Mouse (Mus musculus) megakaryocyte, embryonic 14.5 days (primary cell): ENCODE measurements around the gene Crisp4. TPM values are rescaled to one million over a fixed set of nuclear protein-coding genes. Genes with fewer than 3 reads are reported as not detected.

Source experiments
- H3K27me3 ChIP-seq: replicated peaks from 2 replicates; pipeline ENCODE3; 2012; ENCODE audit warnings: inconsistent platforms
- H3K36me3 ChIP-seq: replicated peaks from 2 replicates; pipeline ENCODE3; 2012; ENCODE audit warnings: low read length, inconsistent platforms, mixed read lengths
- H3K4me1 ChIP-seq: 2 replicates; pipeline ENCODE4 v1.6.1; 2012; ENCODE audit warnings: inconsistent platforms
- H3K4me3 ChIP-seq: replicated peaks from 2 replicates; pipeline ENCODE3; 2012; ENCODE audit warnings: moderate library complexity, mild to moderate bottlenecking, inconsistent platforms
- H3K9me3 ChIP-seq: 2 replicates; pipeline ENCODE4 v1.6.1; 2012; ENCODE audit warnings: inconsistent platforms
- FLI1 ChIP-seq: IDR thresholded peaks from 2 replicates; pipeline ENCODE4 v1.6.1; 2012; ENCODE audit warnings: low read length, inconsistent platforms, mixed read lengths
- GATA1 ChIP-seq: IDR thresholded peaks from 3 replicates; pipeline ENCODE4 v1.6.1; 2012; ENCODE audit warnings: mixed read lengths, low read length, inconsistent platforms, borderline replicate concordance
- polyA plus RNA-seq: library from polyadenylated mRNA; stranded (reverse); fragments of >175 nt; gene quantifications from 2 replicates; pipeline ENCODE4 v1.2.3, GENCODE M21; 2012; ENCODE audit warnings: low replicate concordance; ENCODE audit not compliant: insufficient read depth

Crisp4 gene
- polyA plus RNA-seq, 1 experiment = not detected

DNA sequence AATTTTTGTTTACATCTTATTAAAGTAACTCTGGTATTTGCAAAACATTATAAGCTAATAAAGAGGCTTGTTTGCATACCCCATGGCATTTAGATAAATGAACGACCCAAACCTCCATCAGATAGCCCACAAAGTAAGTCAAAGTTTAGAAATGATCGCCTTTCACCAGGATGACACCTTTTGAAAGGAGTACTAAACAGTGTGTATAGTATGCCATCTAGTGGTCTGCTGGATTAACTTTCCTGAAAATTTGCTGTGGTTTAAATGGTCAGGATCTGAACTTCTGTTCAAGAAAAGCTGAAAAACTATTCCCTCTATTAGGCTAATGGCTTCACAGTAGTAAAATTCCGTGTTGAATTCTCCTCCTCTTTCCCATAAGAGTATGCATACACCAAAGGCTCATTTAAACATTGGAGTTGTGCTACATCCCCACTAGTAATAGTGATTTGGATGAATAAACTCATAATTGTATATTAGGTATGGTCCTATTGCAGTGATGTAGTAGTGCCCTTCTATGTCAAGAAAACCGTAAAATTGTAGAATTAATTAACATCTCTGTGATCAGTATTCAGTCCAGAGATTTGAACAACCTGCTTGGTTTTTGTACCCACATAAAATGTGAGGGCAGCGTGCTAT lies 38.9 kb downstream of the Crisp4 start:
- H3K36me3 ChIP-seq = no peaks in the 10 kb centered on the region
- TF ChIP-seq FLI1 (no peak), GATA1 (no peak)
- H3K9me3 ChIP-seq = no peaks in the 10 kb centered on the region
- H3K4me3 ChIP-seq = no peak overlapping the region
- H3K27me3 ChIP-seq = no peaks in the 10 kb centered on the region
- H3K4me1 ChIP-seq = no peaks in the 10 kb centered on the region

- H3K4me1 ChIP-seq = no peaks in the 10 kb centered on the region
- no peak for TF ChIP-seq GATA1
- TF ChIP-seq FLI1 = no peak
- H3K36me3 ChIP-seq = no peaks in the 10 kb centered on the region
- no peak overlapping the region for H3K4me3 ChIP-seq
- H3K9me3 ChIP-seq = no peaks in the 10 kb centered on the region
- H3K27me3 ChIP-seq = no peaks in the 10 kb centered on the region
These were observed 39.7 kb downstream of the Crisp4 start for GRCm38 (mm10) chr1:18105866-18106529.

- H3K27me3 ChIP-seq = no peaks in the 10 kb centered on the region
- H3K4me1 ChIP-seq = no peaks in the 10 kb centered on the region
- no peak for TF ChIP-seq GATA1
- TF ChIP-seq FLI1 = no peak
- no peaks in the 10 kb centered on the region for H3K36me3 ChIP-seq
- H3K9me3 ChIP-seq = no peaks in the 10 kb centered on the region
- no peak overlapping the region for H3K4me3 ChIP-seq
These were observed 40.5 kb downstream of the Crisp4 start for GRCm38 (mm10) chr1:18105029-18105865.

Other genes starting within 250 kb of the Crisp4 start
- not detected in 2 replicates for gene Defb18, start 91.5 kb upstream of the Crisp4 start, polyA plus RNA-seq
- gene Defb41, start 119.2 kb upstream of the Crisp4 start, polyA plus RNA-seq = not detected in 2 replicates